Mouse (Mus musculus) liver, embryonic 14.5 days (tissue): Measurements from ENCODE around the gene Hipk2.

Experiments used
- CTCF ChIP-seq: IDR thresholded peaks from 2 replicates; pipeline ENCODE4 v1.5.1; 2016; ENCODE audit warnings: antibody characterized with exemption, low read depth, control low read depth
- EP300 ChIP-seq: IDR thresholded peaks from 2 replicates; pipeline ENCODE4 v1.6.1; 2016; ENCODE audit warnings: antibody characterized with exemption, low read depth

GRCm38 (mm10) chr6:38759186-38759585 is 116.8 kb downstream of the Hipk2 start:
- TF ChIP-seq CTCF (no peak), EP300 (no peak)
